Mouse (Mus musculus) kidney, embryonic 15.5 days (tissue): Measurements from ENCODE around the gene Zmynd8. TPM values are rescaled to one million over a fixed set of nuclear protein-coding genes. Genes with fewer than 3 reads are reported as not detected.

Experiments
- ATAC-seq: fragments of 200-750 bp; cut with Nextera tagmentation; replicated peaks from 2 replicates; pipeline ENCODE4 v1.8.0; 2017; ENCODE audit warnings: moderate TSS enrichment; ENCODE audit not compliant: low FRiP score
- H3K27ac ChIP-seq: fragments of 300-500 bp; sonication (generic); 2 replicates; pipeline ENCODE4 v1.5.1; 2015; ENCODE audit warnings: mild to moderate bottlenecking, inconsistent platforms
- H3K27me3 ChIP-seq: fragments of 300-500 bp; sonication (generic); 2 replicates; pipeline ENCODE4 v1.6.1; 2015; ENCODE audit warnings: inconsistent platforms
- H3K36me3 ChIP-seq: fragments of 300-500 bp; sonication (generic); 2 replicates; pipeline ENCODE4 v1.6.1; 2015; ENCODE audit warnings: inconsistent platforms
- H3K4me1 ChIP-seq: fragments of 300-500 bp; sonication (generic); 2 replicates; pipeline ENCODE4 v1.6.1; 2015; ENCODE audit warnings: inconsistent platforms
- H3K4me2 ChIP-seq: fragments of 300-500 bp; sonication (generic); 2 replicates; pipeline ENCODE4 v1.6.1; 2015; ENCODE audit warnings: moderate library complexity, mild to moderate bottlenecking, inconsistent platforms
- H3K4me3 ChIP-seq: fragments of 300-500 bp; sonication (generic); replicated peaks from 2 replicates; pipeline ENCODE4 v1.5.1; 2015; ENCODE audit warnings: mild to moderate bottlenecking, inconsistent platforms
- H3K9ac ChIP-seq: fragments of 300-500 bp; sonication (generic); 2 replicates; pipeline ENCODE4 v1.6.1; 2015; ENCODE audit warnings: mild to moderate bottlenecking, inconsistent platforms
- H3K9me3 ChIP-seq: fragments of 300-500 bp; sonication (generic); replicated peaks from 2 replicates; pipeline ENCODE4 v1.6.1; 2016; ENCODE audit warnings: inconsistent platforms
- WGBS: fragments of 180-500 bp; shearing (Covaris S2); methylation state at CpG from one replicate; pipeline ENCODE4 v1.1.7; 2015; ENCODE audit warnings: mixed read lengths; 5-methylcytosine and 5-hydroxymethylcytosine counted together
- polyA plus RNA-seq: library from polyadenylated mRNA; unstranded; fragments of >200 nt; fragmentation: Nextera tagmentation; extraction: Ambion mirVana; gene quantifications from 2 replicates; pipeline ENCODE4 v1.2.1, GENCODE M21; 2015

The Zmynd8 gene
- polyA plus RNA-seq, 1 experiment from 2014 or later = 67.1 TPM

DNA sequence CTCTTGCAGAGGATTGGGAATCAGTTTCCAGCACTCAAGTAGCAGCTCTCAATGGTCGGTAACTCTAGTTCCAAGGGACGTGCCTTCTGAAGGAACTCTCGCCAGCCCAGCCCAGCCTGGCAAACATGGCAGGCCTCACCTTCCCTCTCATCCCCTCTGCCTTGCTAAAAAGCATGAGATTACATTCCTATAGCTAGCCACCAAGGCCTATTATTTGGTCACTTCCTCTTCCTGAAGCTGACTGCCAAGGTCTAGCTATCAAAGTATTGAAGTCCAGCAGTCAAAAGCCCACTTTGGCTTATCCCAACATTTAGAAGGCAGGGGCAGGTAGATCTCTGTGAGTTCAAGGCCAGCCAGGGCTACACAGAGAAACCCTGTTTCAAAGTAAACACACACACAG, 24.2 kb upstream of the Zmynd8 start:
- Histone ChIP-seq H3K4me1 (peaks cover 17% of the 10 kb centered on the region), H3K9me3 (peaks cover 6% of the 10 kb centered on the region; the same call in 1 of the 2 replicates), H3K27ac (peak overlapping the region; percentile 51; the same call in 1 of the 2 replicates), H3K36me3 (no peaks in the 10 kb centered on the region), H3K27me3 (no peaks in the 10 kb centered on the region), H3K9ac (no peak overlapping the region), H3K4me3 (no peak overlapping the region), H3K4me2 (no peak overlapping the region)
- 80% methylated on average over 3 of the region's 3 CpGs for WGBS
- ATAC-seq = no peak

DNA sequence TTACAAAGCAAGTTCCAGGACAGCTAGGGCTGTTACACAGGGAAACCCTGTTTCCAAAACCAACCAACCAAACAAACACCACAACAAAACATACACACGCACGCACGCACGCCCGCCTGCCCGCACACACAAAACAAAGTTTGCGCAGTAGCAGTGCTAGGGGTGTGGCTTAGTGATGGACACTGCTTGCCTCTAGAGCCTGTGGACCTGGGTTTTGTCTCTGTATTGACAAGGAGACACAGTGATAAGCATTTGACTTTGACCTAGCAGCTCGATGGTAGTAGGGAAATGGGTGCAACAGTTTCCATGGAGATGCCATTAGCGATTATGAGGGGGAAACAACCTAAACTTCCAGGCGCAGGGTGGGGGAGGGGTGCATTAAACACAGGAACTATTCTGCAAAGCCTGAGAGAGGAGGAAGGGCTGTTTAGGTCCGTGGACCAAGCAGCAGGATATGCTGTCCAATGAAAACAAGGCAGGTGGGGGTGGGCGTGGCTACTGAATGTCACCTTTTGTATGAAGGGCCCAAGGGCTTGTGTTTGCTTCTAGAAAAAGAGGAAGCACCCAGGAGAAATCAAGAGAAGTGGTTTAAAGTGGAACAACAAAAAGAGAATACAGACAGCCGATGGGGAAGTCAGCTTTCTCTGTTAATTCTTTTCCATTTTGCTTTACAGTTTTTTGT, 23.4 kb upstream of the Zmynd8 start:
- peak overlapping the region; percentile 51 for H3K27ac ChIP-seq
- H3K9me3 ChIP-seq = no peaks in the 10 kb centered on the region
- 62% methylated on average over 13 of the region's 13 CpGs for WGBS
- peaks cover 17% of the 10 kb centered on the region for H3K4me1 ChIP-seq
- no peak overlapping the region for H3K4me3 ChIP-seq
- no peaks in the 10 kb centered on the region for H3K36me3 ChIP-seq
- H3K27me3 ChIP-seq = no peaks in the 10 kb centered on the region
- no peak overlapping the region for H3K4me2 ChIP-seq
- H3K9ac ChIP-seq = no peak overlapping the region
- no peak for ATAC-seq

DNA sequence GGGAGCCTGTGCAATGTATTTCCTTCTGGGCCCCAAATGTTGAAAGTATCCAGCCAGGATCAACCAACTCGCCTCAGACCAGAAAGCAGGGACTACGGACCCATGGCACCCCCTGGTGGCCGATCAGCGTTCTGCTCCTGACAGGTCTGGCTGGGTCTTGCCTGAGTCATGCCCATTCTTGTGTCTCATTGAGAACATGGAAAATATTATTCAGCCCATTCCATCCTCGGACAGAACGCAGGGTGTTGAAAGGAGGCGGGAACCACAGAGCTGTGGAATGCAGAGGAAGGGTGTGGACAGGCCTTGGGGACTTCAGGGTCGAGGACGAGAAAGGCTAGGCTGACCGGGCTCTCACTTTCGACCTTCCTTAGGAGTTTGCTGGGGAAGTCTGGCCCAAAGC, 15.5 kb upstream of the Zmynd8 start:
- peak; percentile 66 for ATAC-seq
- Histone ChIP-seq H3K4me2 (no peak overlapping the region), H3K27ac (0 out of 2 replicates have a peak overlapping the region, but pooled peaks have one; percentile 25), H3K4me3 (no peak overlapping the region), H3K9ac (no peak overlapping the region), H3K27me3 (no peaks in the 10 kb centered on the region), H3K36me3 (no peaks in the 10 kb centered on the region), H3K4me1 (0 out of 2 replicates have a peak, but pooled peaks cover 4% of the 10 kb centered on the region), H3K9me3 (no peaks in the 10 kb centered on the region)
- WGBS = 20% methylated on average over 11 of the region's 11 CpGs

DNA sequence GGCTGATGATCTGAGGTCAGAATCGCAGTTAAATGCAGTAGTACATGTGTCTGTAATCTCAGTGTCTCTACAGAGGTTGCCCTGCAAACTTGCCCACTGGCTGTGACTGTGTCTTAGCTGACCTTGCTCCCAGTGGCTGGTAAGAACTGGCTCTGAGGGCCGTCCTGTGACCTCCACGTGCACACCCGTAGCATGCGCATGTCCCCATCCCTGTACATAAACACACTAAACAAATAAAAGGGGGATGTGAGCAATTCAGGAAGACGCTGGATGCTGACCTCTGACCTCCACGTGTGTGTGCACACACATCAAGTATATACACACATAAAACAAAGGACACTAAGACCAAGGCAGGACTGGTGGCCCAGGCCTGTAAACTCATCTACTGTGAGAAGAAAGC, 14.3 kb upstream of the Zmynd8 start:
- H3K27me3 ChIP-seq = no peaks in the 10 kb centered on the region
- H3K9me3 ChIP-seq = no peaks in the 10 kb centered on the region
- H3K9ac ChIP-seq = no peak overlapping the region
- WGBS = 51% methylated on average over 7 of the region's 7 CpGs
- no peaks in the 10 kb centered on the region for H3K36me3 ChIP-seq
- H3K27ac ChIP-seq = 0 out of 2 replicates have a peak overlapping the region, but pooled peaks have one; percentile 18
- no peak for ATAC-seq
- H3K4me2 ChIP-seq = no peak overlapping the region
- H3K4me3 ChIP-seq = no peak overlapping the region
- 0 out of 2 replicates have a peak, but pooled peaks cover 10% of the 10 kb centered on the region for H3K4me1 ChIP-seq

DNA sequence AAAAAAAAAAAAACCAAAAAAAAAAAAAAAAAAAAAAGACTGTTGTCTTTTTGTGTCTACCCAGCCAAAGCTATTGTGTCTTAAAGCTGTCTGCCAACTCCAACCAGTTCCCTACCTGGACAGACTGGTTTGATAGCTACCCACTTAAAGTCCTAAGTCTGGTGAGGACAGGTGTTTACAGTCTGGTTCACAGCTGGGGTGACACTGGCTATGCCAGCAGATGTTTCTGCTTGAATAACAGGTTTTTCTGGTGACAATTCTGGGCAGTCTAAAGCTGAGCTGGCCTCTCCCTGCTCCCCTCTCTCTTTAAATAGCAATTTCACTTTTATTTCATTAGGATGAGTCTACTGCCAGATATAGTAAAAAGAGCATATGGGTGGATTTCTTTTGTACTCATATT, 10.9 kb upstream of the Zmynd8 start:
- no peaks in the 10 kb centered on the region for H3K36me3 ChIP-seq

DNA sequence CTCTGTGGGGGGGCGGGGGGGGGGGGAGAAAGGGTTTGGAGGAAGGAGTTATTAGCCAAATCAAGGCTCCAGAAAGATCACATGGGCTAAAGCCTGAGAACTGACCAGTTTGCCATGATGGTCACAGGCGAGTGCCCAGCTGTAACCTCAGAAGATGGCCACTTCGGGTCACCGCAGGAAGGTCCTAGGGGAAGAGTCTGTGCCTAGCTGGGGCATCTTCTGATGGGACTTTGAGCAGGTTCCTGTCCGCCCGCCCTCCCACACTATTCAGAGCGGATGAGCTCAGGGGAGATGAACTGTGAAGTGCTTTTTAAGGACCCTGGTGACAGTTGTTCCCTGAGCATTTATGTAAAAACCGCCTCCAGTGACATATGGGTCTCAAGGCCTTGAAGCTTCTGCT, 8.4 kb upstream of the Zmynd8 start:
- H3K9ac ChIP-seq = no peak overlapping the region
- no peaks in the 10 kb centered on the region for H3K27me3 ChIP-seq
- no peaks in the 10 kb centered on the region for H3K9me3 ChIP-seq
- H3K36me3 ChIP-seq = no peaks in the 10 kb centered on the region
- no peak overlapping the region for H3K4me3 ChIP-seq
- WGBS = 38% methylated on average over 8 of the region's 8 CpGs
- H3K27ac ChIP-seq = peak overlapping the region; percentile 81
- peaks cover 31% of the 10 kb centered on the region for H3K4me1 ChIP-seq
- H3K4me2 ChIP-seq = no peak overlapping the region
- ATAC-seq = peak; percentile 83

More for the DNA sequence above, 10.9 kb upstream of the Zmynd8 start:
- ATAC-seq = no peak
- Histone ChIP-seq H3K9me3 (no peaks in the 10 kb centered on the region), H3K4me1 (peaks cover 34% of the 10 kb centered on the region), H3K27me3 (no peaks in the 10 kb centered on the region), H3K9ac (no peak overlapping the region), H3K27ac (no peak overlapping the region), H3K4me2 (no peak overlapping the region), H3K4me3 (no peak overlapping the region)

DNA sequence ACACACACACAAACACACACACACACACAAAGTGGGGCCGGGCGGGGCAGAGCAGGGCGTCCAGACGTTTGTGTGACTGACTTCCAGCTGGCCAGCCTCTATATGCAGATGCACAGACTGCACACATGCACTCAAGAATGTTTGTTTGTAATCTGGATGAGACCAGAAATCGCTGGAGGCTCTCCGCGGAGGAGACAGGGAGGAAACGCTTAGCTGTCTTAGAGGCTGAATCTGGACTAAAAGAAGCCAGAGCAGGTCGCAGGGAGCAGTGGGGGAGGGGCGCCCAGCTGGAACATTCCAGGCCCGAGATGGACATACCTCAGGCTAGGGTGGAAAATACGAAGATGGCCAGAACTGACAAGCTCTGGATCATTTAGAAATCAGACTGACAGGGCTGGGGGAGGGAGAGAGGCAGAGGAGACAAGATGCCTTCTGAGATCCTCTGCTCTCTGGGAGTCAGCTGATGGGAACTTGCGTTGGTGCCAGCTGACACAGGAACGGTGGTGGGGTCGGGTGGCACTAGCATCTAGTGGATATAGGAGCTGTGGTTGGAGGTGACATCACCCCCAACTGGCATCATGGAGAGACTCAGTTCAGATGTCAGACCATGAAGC, 7.6 kb upstream of the Zmynd8 start:
- peaks cover 34% of the 10 kb centered on the region for H3K4me1 ChIP-seq
- peak overlapping the region; percentile 31; the same call in 1 of the 2 replicates for H3K9ac ChIP-seq
- peak overlapping the region; percentile 81 for H3K27ac ChIP-seq
- no peak overlapping the region for H3K4me2 ChIP-seq
- H3K9me3 ChIP-seq = no peaks in the 10 kb centered on the region
- peak; percentile 41 for ATAC-seq
- no peak overlapping the region for H3K4me3 ChIP-seq
- H3K36me3 ChIP-seq = no peaks in the 10 kb centered on the region
- 16% methylated on average over 15 of the region's 15 CpGs for WGBS
- no peaks in the 10 kb centered on the region for H3K27me3 ChIP-seq

DNA sequence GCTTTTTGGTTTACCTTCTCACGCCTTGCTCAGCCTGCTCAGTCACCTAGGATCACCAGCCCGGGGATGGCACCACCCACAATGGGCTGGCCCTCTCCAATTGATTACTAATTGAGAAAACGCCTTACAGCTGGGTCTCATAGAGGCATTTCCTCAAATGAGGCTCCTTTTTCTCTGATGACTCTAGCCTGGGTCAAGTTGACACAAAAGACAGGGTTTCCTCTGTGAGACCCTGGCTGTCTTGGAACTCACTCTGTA, 2.2 kb upstream of the Zmynd8 start:
- H3K9me3 ChIP-seq = no peaks in the 10 kb centered on the region
- H3K36me3 ChIP-seq = no peaks in the 10 kb centered on the region
- peaks cover 50% of the 10 kb centered on the region for H3K4me1 ChIP-seq
- H3K9ac ChIP-seq = no peak overlapping the region
- peak overlapping the region; percentile 46 for H3K4me2 ChIP-seq
- H3K4me3 ChIP-seq = peak overlapping the region; percentile 10; the same call in 1 of the 2 replicates
- H3K27ac ChIP-seq = peak overlapping the region; percentile 93
- peak; percentile 37; the same call in 1 of the 2 replicates for ATAC-seq
- WGBS = 24% methylated on average over 3 of the region's 3 CpGs
- H3K27me3 ChIP-seq = no peaks in the 10 kb centered on the region

DNA sequence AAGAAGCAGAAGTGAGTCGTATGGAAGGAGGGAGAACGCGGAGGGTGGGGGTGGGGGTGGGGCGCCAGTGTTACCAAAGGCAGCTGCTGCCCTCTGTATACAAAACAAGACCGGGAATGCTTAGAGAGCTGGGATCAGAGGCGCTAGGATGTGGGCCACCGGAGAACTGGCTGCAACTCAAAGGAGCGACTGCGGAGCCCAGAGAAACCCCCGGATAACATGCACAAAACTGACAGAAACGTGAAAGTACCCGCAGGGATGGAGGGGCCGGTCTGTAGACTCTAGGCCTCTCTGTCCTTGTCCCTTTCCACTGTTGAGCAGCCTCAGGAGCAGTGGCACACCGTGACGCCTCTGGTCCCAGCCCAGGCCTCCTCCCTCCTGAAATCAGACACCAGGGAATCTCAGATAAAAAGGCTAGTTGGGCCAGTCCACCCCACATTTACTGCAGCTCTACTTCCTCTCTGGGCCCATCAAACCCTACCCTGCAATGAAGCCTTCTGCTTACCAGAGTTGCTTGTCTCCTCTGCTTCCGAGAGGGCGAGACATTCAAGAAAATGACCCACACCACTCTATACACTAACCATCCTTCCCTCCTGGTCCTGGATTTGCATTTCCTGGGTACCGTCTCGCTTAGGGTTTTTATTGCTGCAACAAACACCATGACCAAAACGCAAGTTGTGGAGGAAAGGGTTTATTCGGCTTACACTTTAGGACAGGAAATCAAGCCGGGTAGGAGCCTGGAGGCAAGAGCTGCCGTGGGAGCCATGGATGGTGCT, 1.7 kb upstream of the Zmynd8 start:
- H3K4me1 ChIP-seq = peaks cover 51% of the 10 kb centered on the region
- H3K4me3 ChIP-seq = peak overlapping the region; percentile 10
- whole genome bisulfite sequencing = 6% methylated on average over 23 of the region's 23 CpGs
- peak; percentile 69 for ATAC-seq
- peak overlapping the region; percentile 46 for H3K4me2 ChIP-seq
- no peaks in the 10 kb centered on the region for H3K27me3 ChIP-seq
- H3K36me3 ChIP-seq = no peaks in the 10 kb centered on the region
- peak overlapping the region; percentile 93 for H3K27ac ChIP-seq
- no peaks in the 10 kb centered on the region for H3K9me3 ChIP-seq
- peak overlapping the region; percentile 21; the same call in 1 of the 2 replicates for H3K9ac ChIP-seq

DNA sequence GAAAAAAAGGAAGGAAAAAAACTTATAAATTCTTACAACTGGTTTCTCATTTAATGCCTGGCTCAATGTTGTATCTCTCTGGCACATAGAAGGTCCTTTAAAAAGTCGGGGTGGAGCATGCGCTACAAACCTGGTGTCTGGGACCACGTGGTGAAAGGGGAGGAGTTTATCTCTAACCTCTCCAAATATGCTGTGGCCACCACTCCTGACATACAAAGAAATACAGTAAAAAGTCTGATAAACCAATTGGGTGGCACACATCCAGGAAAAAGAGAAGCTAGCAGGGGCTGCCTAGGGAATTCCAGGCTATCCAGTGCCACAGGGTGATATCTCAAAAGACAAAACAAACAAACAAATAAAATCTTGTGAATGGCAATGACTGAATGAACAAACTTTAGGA, 1.1 kb upstream of the Zmynd8 start:
- Histone ChIP-seq H3K4me3 (peak overlapping the region; percentile 10; the same call in 1 of the 2 replicates), H3K9me3 (no peaks in the 10 kb centered on the region), H3K36me3 (no peaks in the 10 kb centered on the region), H3K4me1 (peaks cover 55% of the 10 kb centered on the region), H3K9ac (peak overlapping the region; percentile 21; the same call in 1 of the 2 replicates), H3K27me3 (no peaks in the 10 kb centered on the region), H3K27ac (peak overlapping the region; percentile 93), H3K4me2 (peak overlapping the region; percentile 46)
- 21% methylated on average over 3 of the region's 3 CpGs for WGBS
- ATAC-seq = no peak

DNA sequence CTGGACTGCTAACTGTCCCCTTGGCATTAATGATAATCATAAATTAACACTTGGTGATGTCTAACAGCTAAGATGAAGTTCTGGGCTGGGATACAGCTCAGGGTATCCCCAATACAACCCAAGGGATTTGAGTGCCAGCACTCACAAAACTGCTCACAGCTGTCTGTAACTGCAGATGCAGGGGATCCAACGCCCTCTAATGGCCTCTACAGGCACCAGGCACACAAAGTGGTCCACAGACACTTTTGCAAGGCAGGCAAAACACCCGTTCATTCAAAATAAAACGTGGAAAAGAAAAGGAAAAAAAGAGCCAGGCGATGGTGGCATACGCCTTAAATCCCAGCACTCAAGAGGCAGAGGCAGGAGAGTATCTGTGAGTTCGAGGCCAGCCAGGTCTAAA, 658 bp upstream of the Zmynd8 start:
- Histone ChIP-seq H3K9ac (no peak overlapping the region), H3K4me3 (no peak overlapping the region), H3K4me1 (peaks cover 54% of the 10 kb centered on the region), H3K27me3 (no peaks in the 10 kb centered on the region), H3K27ac (peak overlapping the region; percentile 93), H3K9me3 (no peaks in the 10 kb centered on the region), H3K4me2 (peak overlapping the region; percentile 46; the same call in 1 of the 2 replicates), H3K36me3 (no peaks in the 10 kb centered on the region)
- WGBS = 45% methylated on average over 6 of the region's 6 CpGs
- ATAC-seq = no peak

DNA sequence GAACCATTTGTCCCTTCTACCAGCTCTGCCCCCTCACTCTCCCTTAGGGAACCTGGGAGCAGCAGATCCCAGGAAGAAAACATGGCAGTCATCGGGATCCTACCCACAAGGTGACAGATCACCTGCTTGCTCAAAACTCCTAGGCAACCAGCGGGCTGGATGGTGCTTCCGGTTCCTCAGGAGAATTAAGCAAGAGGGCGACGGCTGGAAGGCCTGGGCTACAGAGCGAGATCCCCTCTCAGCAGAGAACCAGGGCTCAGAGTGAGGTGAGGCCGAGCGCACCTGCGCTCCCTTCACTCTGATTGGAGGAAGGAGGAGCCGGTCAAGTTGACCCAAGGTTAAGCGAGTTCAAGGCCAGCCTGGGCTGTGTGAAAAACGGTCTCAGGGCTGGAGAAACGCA, 2.6 kb downstream of the Zmynd8 start:
- Histone ChIP-seq H3K9me3 (no peaks in the 10 kb centered on the region), H3K4me3 (no peak overlapping the region), H3K4me1 (peaks cover 51% of the 10 kb centered on the region), H3K4me2 (no peak overlapping the region), H3K27me3 (no peaks in the 10 kb centered on the region), H3K9ac (no peak overlapping the region), H3K36me3 (no peaks in the 10 kb centered on the region), H3K27ac (no peak overlapping the region)
- WGBS = 70% methylated on average over 13 of the region's 13 CpGs
- ATAC-seq = no peak
